Mouse (Mus musculus) thymus, adult 2 months (tissue): ENCODE data around the gene Myo1c.

Experiments used
- CTCF ChIP-seq: fragments of 200-500 bp; IDR thresholded peaks from 2 replicates; pipeline ENCODE4 v1.5.1; 2012; ENCODE audit warnings: mild to moderate bottlenecking, control low read depth, low read length, moderate library complexity, borderline replicate concordance; ENCODE audit not compliant: control insufficient read depth, poor library complexity, insufficient read depth; ENCODE audit errors: extremely low read depth
- POLR2A ChIP-seq: fragments of 200-500 bp; IDR thresholded peaks from 2 replicates; pipeline ENCODE4 v1.6.1; 2012; ENCODE audit warnings: mild to moderate bottlenecking, low read length, control low read depth, moderate library complexity; ENCODE audit not compliant: control insufficient read depth, poor library complexity, insufficient read depth; ENCODE audit errors: extremely low read depth

DNA sequence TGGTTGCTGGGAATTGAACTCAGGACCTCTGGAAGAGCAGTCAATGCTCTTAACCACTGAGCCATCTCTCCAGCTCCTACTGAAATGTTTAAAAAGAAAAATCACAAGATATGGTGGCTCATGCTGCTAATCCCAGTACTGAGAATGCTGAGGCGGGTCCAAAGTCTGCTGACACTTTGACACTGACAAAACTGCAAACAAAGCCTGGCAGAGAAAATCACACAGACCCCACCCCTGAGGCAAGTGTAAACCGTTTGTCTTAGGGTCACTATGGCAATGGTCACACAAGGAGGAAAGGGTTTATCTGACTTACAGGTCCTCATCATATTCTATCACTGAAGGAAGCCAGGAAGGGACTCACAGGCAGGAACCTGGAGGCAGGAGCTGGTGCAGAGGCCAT lies 34.7 kb upstream of the Myo1c start:
- TF ChIP-seq CTCF (no peak), POLR2A (no peak)
